Mouse (Mus musculus) neural tube, embryonic 13.5 days (tissue): ENCODE data around the gene St6galnac1. TPM values are rescaled to one million over a fixed set of nuclear protein-coding genes. Genes with fewer than 3 reads are reported as not detected.
"Not testable (repeated sequence)": the region's sequence is repeated elsewhere in the genome, so short reads cannot be mapped to it uniquely, and the experiment has no call there.

Experiments
- ATAC-seq: fragments of 200-750 bp; cut with Nextera tagmentation; 2 replicates; pipeline ENCODE4 v1.8.0; 2017; ENCODE audit warnings: low read depth, mild to moderate bottlenecking, moderate TSS enrichment, moderate library complexity
- H3K27ac ChIP-seq: fragments of 300-500 bp; sonication (generic); replicated peaks from 2 replicates; pipeline ENCODE4 v1.5.1; 2015; ENCODE audit warnings: moderate library complexity, mild to moderate bottlenecking, inconsistent platforms
- H3K27me3 ChIP-seq: fragments of 300-500 bp; sonication (generic); 2 replicates; pipeline ENCODE4 v1.6.1; 2015; ENCODE audit warnings: mild to moderate bottlenecking, inconsistent platforms
- H3K36me3 ChIP-seq: fragments of 300-500 bp; sonication (generic); 2 replicates; pipeline ENCODE4 v1.6.1; 2015; ENCODE audit warnings: mild to moderate bottlenecking, inconsistent platforms
- H3K4me1 ChIP-seq: fragments of 300-500 bp; sonication (generic); replicated peaks from 2 replicates; pipeline ENCODE4 v1.6.1; 2015; ENCODE audit warnings: inconsistent platforms
- H3K4me2 ChIP-seq: fragments of 300-500 bp; sonication (generic); 2 replicates; pipeline ENCODE4 v1.6.1; 2015; ENCODE audit warnings: inconsistent platforms, mild to moderate bottlenecking, moderate library complexity
- H3K4me3 ChIP-seq: fragments of 300-500 bp; sonication (generic); 2 replicates; pipeline ENCODE4 v1.5.1; 2015; ENCODE audit warnings: mild to moderate bottlenecking, inconsistent platforms
- H3K9ac ChIP-seq: fragments of 300-500 bp; sonication (generic); 2 replicates; pipeline ENCODE4 v1.6.1; 2015; ENCODE audit warnings: moderate library complexity, mild to moderate bottlenecking, inconsistent platforms
- H3K9me3 ChIP-seq: fragments of 300-500 bp; sonication (generic); 2 replicates; pipeline ENCODE4 v1.6.1; 2016; ENCODE audit warnings: inconsistent platforms
- WGBS: fragments of 180-500 bp; shearing (Covaris S2); methylation state at CpG from one replicate; pipeline ENCODE4 v1.1.7; 2015; 5-methylcytosine and 5-hydroxymethylcytosine counted together
- polyA plus RNA-seq: library from polyadenylated mRNA; unstranded; fragments of >200 nt; fragmentation: Nextera tagmentation; extraction: Ambion mirVana; gene quantifications from 2 replicates; pipeline ENCODE4 v1.2.1, GENCODE M21; 2015

Gene St6galnac1
- polyA plus RNA-seq: not detected in 2 replicates

DNA sequence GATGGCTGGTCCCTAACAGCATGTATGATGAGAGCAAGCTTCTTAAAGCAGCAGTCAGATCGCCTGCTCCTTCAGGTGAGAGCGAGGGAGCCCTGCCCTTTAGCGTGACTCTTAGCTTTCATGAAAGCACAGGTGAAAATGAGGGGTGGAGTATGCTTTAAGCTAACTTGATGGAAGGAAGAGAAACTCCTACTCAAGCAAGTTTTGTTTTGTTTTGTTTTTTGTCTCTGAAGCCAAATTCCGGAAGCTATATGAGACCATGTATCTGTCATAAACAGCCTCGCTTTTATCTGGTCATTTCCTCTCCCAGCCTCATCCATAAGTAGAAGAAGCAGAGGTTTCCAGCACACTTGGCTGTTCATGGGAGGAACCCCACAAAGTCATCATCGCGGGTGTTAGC, at the start of gene St6galnac1:
TSS of gene St6galnac1 (minus strand) at position 101 of the 400 bp plus-strand sequence.
- no peaks in the 10 kb centered on the region for H3K4me1 ChIP-seq
- no peak within 1 kb of the TSS for H3K4me2 ChIP-seq
- no peak within 1 kb of the TSS for H3K9ac ChIP-seq
- WGBS: 82% methylated on average over 7 of the region's 7 CpGs
- H3K9me3 ChIP-seq: no peaks in the 10 kb centered on the region
- no peaks in the 10 kb centered on the region for H3K36me3 ChIP-seq
- H3K4me3 ChIP-seq: no peak within 1 kb of the TSS
- no peaks in the 10 kb centered on the region for H3K27me3 ChIP-seq
- no peak for ATAC-seq
- no peak within 1 kb of the TSS for H3K27ac ChIP-seq

DNA sequence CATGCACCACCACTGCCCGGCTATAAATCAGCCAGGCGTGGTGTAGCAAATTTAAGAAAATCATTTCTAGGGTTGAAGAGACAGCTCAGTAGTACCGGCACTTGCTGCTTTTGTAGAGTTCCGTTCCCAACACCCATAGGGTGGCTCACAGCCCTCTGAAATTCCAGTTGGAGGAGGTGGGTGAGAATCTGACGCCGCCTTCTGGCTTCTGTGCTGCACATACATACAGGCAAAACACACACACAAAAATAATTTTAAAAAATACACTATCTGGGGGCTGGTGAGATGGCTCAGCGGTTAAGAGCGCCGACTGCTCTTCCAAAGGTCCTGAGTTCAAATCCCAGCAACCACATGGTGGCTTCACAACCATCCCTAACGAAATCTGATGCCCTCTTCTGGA, 48.6 kb upstream of the St6galnac1 start:
- not testable (repeated sequence) for H3K4me2 ChIP-seq, H3K9ac ChIP-seq, H3K4me3 ChIP-seq, ATAC-seq, H3K9me3 ChIP-seq, H3K27me3 ChIP-seq, H3K27ac ChIP-seq, H3K36me3 ChIP-seq
- H3K4me1 ChIP-seq: peaks cover 71% of the 10 kb centered on the region
- WGBS: 97% methylated on average over 10 of the region's 10 CpGs

DNA sequence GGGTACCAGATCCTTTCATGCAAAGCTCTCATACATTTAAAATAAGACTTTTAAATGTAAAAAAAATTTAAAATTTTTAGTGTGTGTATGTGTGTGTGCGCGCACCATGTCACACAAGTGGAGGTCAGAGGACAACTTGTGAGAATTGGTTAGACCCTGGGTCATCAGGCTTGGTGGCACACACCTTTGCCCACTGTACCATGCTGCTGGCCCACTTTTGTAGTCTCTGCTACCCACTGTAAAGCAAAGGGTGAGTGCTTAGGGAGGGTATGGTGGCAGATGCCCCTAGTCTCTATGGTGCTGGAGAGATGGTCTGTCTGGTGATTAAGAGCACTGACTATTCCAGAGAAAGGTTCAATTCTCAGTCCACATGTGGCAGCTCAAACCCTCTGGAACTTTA, 47.9 kb upstream of the St6galnac1 start:
- ATAC-seq: no peak
- Histone ChIP-seq H3K27me3 (no peaks in the 10 kb centered on the region), H3K27ac (no peak overlapping the region), H3K4me2 (no peak overlapping the region), H3K4me3 (no peak overlapping the region), H3K4me1 (peaks cover 71% of the 10 kb centered on the region), H3K9ac (no peak overlapping the region), H3K9me3 (no peaks in the 10 kb centered on the region), H3K36me3 (no peaks in the 10 kb centered on the region)
- WGBS: 100% methylated on average over 2 of the region's 2 CpGs

DNA sequence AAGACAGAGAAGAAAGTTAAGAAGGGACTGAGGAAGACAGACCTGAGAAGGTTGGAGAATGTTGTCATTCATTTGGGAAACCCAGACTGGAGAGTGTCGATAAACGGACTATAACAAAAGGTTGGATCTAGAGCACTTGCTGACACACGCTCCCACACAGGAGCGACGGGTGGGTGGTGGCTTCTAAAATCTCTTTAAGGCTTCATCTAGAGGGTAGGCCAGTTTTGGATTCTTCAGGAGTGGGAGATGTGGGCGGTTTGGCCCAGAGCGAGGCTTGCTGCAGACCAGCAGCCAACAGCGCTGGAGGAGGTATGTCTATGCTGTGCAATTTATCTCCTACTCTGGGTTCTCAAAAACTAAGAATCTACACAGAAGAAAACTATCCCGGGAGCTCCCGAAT, 47.3 kb upstream of the St6galnac1 start:
- 94% methylated on average over 10 of the region's 10 CpGs for WGBS
- H3K4me1 ChIP-seq: peaks cover 69% of the 10 kb centered on the region

DNA sequence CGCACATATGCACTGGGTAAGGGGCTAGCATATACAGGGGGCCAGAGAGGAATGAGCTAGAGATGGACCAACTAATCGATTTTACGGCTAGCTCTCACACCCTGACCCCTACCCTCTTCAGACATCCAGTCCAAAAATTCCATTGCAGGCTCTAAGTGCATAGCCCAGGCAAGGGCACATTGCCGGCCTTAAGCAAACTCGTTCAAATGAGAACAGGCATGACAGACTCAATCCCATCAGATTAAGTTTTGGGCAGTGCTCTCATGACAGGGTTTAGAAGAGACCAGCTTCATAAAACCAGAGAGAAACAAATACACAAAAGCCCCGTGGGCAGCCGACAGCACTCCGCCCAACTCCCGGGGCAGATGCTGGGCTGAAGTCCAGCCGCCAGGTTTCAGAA, 46.9 kb upstream of the St6galnac1 start:
- Histone ChIP-seq H3K4me3 (no peak overlapping the region), H3K9ac (0 out of 2 replicates have a peak overlapping the region, but pooled peaks have one; percentile 43), H3K27ac (no peak overlapping the region), H3K9me3 (no peaks in the 10 kb centered on the region), H3K4me2 (no peak overlapping the region), H3K36me3 (no peaks in the 10 kb centered on the region), H3K4me1 (peaks cover 66% of the 10 kb centered on the region), H3K27me3 (no peaks in the 10 kb centered on the region)
- ATAC-seq: no peak
- WGBS: 74% methylated on average over 10 of the region's 10 CpGs

More for the DNA sequence above, 47.3 kb upstream of the St6galnac1 start:
- H3K27me3 ChIP-seq: no peaks in the 10 kb centered on the region
- no peak overlapping the region for H3K9ac ChIP-seq
- H3K9me3 ChIP-seq: no peaks in the 10 kb centered on the region
- no peak overlapping the region for H3K4me3 ChIP-seq
- H3K36me3 ChIP-seq: no peaks in the 10 kb centered on the region
- no peak for ATAC-seq
- H3K4me2 ChIP-seq: no peak overlapping the region
- no peak overlapping the region for H3K27ac ChIP-seq

DNA sequence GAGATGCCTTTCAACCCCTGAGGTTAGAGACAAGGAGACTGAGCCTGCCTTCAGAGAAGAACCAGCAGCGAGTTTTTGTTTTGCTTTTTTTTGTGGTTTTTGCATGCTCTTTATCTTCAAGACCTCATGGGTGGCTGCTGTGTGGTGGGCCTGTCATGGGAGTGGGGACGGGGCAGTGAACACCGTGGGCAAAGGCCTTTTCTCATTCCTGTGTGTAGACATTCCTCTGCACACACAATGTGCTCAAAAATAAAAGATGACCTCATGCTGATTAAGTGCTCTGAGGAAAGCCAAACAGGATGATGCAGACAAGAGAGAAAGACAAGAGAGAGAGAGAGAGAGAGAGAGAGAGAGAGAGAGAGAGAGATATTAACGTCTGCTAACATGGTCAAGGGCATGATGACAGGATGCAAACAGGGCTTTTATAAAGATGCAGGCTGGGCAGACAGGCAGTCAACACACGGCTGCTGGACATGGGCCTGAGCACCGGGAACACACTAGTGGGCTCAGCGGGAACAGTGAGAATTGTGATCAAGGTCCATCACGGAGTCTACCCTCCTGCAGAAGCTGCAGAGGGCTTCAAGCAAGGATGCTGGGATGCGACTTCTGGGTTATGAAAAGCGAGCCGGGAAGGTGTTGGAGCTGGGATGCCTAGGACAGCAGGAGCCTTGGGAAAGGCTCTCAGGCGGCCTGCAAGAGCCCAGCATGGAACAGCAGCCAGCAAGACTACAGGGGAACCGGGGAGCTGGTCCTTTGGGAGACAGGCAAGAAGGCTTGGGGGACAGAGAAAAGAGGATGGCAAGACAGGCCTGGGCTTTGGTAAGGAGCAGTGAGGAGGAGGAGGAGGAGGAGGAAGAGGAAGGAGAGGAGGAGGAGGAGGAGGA, 46.0 kb upstream of the St6galnac1 start:
- Histone ChIP-seq H3K9ac (peak overlapping the region; percentile 43), H3K27ac (peak overlapping the region; percentile 23; the same call in 1 of the 2 replicates)

DNA sequence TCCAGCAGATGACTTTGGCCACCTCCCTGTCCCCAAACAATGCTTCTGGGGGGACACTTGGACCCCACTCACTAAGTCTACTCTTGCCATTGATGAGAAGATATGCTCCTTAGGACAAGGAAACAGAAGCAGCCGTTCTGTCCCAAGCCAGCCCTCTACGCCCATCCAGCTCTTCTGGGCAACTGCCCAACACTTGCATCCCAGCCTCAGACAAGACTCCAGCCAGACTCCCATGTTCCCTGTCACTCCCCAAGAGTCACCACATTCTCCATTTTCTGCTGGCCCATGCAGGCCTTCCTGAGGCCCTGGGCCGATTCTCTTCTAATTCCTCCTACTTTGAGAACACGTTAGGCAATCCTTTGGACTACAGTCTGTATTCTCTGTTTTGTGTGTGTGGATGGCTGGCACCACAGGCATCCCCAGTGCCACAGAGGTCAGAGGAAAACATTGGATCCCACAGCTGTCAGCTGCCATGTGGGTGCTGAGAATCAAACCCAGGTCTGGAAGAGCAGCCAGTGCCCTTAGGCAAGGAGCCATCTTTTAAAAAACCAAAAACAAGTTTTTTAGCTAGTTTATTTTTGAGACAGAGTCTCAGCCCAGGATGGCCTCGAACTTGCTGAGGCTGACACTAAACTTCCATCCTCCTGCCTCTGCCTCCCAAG, 44.8 kb upstream of the St6galnac1 start:
- H3K27ac ChIP-seq: 0 out of 2 replicates have a peak overlapping the region, but pooled peaks have one; percentile 52
- no peak overlapping the region for H3K4me2 ChIP-seq
- H3K9ac ChIP-seq: no peak overlapping the region
- ATAC-seq: no peak
- H3K4me1 ChIP-seq: peaks cover 65% of the 10 kb centered on the region
- no peak overlapping the region for H3K4me3 ChIP-seq
- no peaks in the 10 kb centered on the region for H3K36me3 ChIP-seq
- H3K9me3 ChIP-seq: no peaks in the 10 kb centered on the region
- H3K27me3 ChIP-seq: no peaks in the 10 kb centered on the region
- WGBS: 92% methylated on average over 5 of the region's 5 CpGs

More for the DNA sequence above, 46.0 kb upstream of the St6galnac1 start:
- Histone ChIP-seq H3K4me1 (peaks cover 65% of the 10 kb centered on the region), H3K4me2 (no peak overlapping the region), H3K36me3 (no peaks in the 10 kb centered on the region), H3K4me3 (no peak overlapping the region), H3K27me3 (no peaks in the 10 kb centered on the region), H3K9me3 (no peaks in the 10 kb centered on the region)
- no peak for ATAC-seq
- 58% methylated on average over 13 of the region's 13 CpGs for WGBS

DNA sequence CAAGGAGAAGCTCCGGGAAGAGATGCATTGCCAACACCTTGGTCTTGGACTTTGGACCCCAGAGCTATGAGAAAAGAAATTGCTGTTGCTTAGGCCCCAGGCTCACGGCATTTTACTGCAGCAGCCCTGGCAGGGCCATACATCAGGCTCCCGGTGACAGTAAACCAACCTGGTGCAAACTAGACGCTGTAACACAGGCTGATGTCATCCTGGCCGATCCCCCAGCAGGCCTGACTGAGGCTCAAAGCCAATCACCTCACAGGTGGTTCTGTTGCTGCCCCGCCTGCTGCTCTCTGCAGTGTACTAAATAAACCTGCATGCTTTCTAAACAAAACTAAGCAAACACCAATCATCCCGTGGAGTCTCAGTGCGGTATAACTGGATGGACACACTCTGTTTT, 43.4 kb upstream of the St6galnac1 start:
- H3K36me3 ChIP-seq: no peaks in the 10 kb centered on the region
- H3K27ac ChIP-seq: peak overlapping the region; percentile 52
- ATAC-seq: no peak
- no peak overlapping the region for H3K4me2 ChIP-seq
- 47% methylated on average over 8 of the region's 8 CpGs for WGBS
- no peak overlapping the region for H3K4me3 ChIP-seq
- H3K4me1 ChIP-seq: peaks cover 75% of the 10 kb centered on the region
- H3K9ac ChIP-seq: peak overlapping the region; percentile 38; the same call in 1 of the 2 replicates
- H3K9me3 ChIP-seq: no peaks in the 10 kb centered on the region
- H3K27me3 ChIP-seq: no peaks in the 10 kb centered on the region

DNA sequence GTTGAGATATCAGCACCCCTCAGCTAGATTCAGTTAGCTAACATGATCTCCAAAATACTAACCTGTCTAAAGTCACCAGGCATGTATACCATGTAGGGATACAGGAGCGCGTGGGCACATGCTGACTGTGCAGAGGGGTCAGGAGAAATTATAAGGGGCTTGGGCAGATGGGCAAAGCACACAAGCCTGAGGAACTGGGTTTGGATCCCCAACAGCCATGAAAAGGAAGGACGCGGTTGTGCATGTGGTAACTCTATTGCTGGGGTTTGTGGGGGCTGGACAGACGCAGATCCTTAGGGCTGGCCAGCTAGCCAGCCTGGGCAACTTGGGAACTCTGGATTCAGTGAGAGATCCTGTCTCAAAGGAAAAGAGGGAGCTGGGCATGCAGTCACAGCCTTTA, 42.3 kb upstream of the St6galnac1 start:
- Histone ChIP-seq H3K36me3 (no peaks in the 10 kb centered on the region), H3K4me3 (no peak overlapping the region), H3K4me2 (no peak overlapping the region), H3K4me1 (peaks cover 85% of the 10 kb centered on the region), H3K27ac (no peak overlapping the region), H3K9ac (no peak overlapping the region), H3K27me3 (no peaks in the 10 kb centered on the region), H3K9me3 (no peaks in the 10 kb centered on the region)
- WGBS: 94% methylated on average over 5 of the region's 5 CpGs
- no peak for ATAC-seq

DNA sequence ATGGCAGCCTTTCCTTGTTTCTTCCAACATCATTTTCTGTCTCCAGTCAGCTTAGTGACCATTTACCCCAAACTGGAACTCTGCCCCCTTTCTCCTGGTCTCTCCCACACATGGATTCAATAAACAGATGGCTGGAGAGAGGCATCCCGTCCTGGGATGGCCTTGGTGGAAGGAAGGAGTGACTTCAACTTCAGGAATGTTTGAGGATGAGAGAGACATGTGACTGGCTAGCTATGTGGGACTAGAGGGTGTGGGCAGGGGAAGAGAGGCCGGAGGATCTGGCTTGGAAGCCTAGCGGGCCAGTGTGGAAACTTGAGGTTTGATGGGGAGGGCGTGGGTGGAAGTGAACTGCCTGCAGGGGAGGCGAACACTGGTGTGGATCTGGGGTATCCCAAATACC, 41.5 kb upstream of the St6galnac1 start:
- H3K27me3 ChIP-seq: no peaks in the 10 kb centered on the region
- H3K27ac ChIP-seq: no peak overlapping the region
- no peak overlapping the region for H3K4me3 ChIP-seq
- WGBS: 91% methylated on average over 5 of the region's 5 CpGs
- no peak overlapping the region for H3K4me2 ChIP-seq
- H3K9me3 ChIP-seq: no peaks in the 10 kb centered on the region
- no peaks in the 10 kb centered on the region for H3K36me3 ChIP-seq
- ATAC-seq: no peak
- peaks cover 83% of the 10 kb centered on the region for H3K4me1 ChIP-seq
- H3K9ac ChIP-seq: no peak overlapping the region

DNA sequence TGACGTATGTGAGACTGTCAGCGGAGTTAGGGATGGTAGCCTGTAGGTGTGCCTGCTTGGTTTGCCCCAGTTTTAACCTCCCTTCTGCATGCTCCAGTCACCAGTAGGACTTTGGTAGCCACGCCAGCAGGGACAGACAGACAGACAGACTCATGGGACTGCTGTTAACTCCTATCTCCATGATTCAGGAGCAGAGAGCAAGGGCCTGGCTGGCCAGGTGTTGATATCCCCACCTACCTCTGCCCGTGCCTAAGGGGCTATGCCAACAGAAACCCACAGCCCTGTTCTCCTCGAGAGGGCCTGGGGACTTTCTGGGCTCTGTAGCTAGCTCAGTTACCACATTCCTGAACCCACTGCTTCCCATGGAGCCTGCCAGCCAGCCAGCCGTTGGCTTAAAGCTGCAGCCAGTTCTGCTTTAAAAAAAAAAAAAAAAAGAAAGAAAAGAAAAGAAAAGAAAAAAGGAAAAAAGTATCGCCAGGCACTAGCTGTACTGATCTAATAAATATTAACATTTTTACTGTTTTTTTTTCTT, 39.6 kb upstream of the St6galnac1 start:
- Histone ChIP-seq H3K9ac (peak overlapping the region; percentile 63; the same call in 1 of the 2 replicates), H3K27me3 (no peaks in the 10 kb centered on the region), H3K4me1 (peaks cover 87% of the 10 kb centered on the region), H3K27ac (peak overlapping the region; percentile 99), H3K4me3 (no peak overlapping the region), H3K4me2 (peak overlapping the region; percentile 28), H3K36me3 (no peaks in the 10 kb centered on the region), H3K9me3 (no peaks in the 10 kb centered on the region)
- 17% methylated on average over 7 of the region's 7 CpGs for WGBS
- ATAC-seq: no peak
